Mouse (Mus musculus) testis, postnatal 10 days (tissue): ENCODE results near the gene Omp.
"Not testable (repeated sequence)": the region's sequence is repeated elsewhere in the genome, so short reads cannot be mapped to it uniquely, and the experiment has no call there.

Experiments
- DNase-seq: peaks from one replicate; pipeline ENCODE4 v3.0.0; 2021; ENCODE audit warnings: low spot score

Omp gene

DNA sequence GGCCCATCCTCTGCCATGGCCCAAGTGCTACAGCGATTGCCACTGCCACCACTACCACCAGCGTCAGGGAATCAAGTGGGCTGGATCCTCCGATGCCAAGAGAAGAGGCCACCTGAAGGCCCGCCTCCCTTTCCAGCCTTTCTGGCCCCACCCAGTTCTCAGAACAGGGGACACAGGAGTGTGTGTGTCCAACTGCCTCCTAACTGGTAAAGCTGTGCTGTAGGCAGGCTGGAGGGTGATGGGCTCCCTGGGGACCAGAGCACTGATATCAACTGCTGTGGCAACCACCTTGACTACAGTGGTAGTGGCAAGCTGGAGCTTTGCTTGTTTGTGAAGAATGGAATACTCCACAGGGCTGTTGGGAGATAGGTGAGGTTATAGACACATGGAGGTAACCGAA, at the start of gene Omp:
Omp (minus strand) TSS at position 101 of the 400 bp plus-strand sequence.
- DNase-seq: no peak

DNA sequence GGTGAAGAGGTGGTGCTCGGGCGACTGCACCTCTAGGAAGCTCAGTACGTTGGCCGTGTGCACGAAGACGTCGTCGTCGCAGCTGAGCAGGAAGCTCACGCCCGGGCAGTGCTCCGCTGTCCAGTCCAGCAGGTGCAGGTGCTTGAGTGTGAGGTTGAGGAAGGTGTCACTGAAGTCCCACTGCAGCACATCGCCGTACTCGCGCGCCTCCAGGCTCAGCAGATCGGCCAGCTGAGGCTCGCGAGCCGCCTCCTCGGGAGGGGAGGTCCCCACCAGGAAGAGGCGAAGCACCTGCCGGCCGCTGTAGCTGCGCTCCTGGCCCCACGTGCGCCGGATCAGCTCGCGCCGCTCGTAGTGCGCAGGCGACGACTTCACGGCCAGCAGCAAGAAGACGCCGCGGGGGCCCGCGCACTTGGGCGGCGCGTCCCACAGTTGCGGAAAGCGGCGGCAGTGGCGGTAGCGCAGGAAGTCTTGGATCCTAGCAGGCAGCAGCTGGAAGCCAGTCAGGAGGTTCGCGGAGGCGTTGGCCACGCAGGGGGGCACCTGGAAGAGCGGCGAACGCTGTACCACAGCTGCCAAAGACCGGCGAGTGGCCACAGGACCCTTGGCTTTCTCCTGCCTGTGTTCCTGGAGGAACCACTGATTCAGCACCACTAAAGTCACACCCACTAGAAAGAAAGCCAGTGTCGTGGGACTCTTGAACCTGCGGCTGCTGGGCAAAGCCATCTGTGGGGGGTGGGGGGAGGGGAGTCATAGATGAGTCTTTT, 48.9 kb upstream of the Omp start:
- DNase-seq: no peak

DNA sequence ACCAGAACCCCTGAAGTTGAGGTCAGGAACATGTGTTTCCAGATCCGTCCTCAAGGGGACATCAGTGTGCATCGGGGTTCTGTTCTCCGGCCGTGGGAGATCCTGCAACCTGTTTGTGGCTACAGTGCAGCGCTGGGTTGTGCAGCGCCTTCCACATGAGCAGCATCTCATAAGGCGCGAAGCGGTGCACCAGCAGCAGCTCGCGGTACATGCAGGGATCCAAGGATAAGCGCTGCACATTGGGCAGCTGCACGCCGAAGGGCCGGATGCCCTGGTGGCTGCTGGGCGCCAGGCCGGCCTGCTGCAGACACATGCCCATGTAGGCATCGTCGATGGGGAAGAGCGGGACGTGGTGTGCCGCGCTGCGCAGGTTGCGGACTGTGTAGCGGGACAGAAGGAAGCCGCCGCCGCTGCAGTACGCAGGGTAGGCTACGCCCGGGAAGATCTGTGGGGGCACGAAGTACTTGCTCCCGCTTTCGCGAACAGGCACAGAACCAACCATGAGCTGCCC, 48.3 kb upstream of the Omp start:
- no peak for DNase-seq

DNA sequence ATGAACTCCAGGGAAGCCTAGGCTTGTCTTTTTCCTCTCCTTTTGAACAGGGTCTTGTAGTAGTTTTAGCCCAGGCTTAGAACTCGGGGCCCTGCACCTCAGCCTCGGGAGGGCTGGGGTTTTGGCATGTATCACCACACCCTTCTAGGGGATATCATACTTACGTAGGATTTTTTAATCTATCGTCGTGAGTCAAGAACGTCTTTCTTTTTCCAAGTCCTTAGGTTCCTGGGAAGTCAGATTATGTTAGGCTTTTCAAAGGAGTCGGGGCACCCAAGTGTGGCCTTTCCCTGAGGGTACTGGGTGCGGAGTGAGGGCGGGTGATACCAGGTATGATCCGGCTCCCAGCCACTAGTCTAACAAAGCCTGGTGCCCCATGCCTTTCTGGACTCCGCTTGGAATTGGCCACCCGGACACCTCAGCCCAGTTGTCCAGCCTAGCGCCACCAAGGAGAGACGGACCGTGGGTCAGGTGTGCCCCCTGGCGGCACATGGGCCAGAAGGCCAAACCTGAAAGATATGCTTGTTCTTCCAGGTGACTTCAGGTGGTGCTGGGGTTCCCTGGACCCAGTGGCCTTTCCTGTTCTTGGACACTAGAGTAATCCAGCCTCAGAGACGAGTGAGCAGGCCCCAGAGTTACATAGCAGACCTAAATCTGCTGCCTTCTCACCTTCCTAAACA, 46.4 kb upstream of the Omp start:
- DNase-seq: peak; percentile 66

DNA sequence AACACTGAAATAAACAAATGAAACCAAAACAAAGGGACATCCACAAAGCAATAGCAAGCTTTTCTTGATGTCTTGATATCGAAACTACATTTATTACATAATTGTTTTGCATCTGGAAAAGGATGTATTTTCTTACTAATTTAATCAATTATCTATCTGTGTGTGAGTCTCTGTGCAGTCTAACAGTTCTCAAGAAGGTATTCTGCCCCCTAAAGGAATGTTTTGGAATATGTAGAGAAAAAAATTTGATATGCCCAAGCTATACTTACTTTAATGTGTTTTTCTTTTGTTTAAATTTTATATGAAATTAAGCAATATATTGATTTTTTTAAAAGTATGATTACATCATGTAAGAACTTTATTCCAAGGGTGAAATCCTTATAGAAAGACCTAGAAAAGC, 45.3 kb upstream of the Omp start:
- no peak for DNase-seq

DNA sequence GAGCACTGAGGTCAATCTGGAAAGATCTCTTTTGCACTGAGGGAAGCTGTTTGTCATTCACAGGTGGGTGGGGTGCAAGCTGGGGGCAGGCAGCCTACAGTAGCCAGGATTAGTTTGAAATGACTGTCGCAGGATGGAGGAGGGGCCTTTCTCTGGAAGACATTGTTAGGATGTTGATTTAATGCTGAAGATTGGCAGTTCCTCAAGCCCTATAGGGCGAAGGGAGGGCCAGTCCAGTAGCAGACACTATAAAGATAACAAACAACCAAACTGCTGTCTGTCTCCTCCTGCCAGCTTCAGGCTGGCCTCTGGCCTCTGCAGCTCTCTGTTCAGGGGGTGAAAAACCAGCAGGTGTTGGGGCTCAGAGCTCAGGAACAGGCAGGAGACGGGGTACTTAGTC, 44.4 kb upstream of the Omp start:
- no peak for DNase-seq

DNA sequence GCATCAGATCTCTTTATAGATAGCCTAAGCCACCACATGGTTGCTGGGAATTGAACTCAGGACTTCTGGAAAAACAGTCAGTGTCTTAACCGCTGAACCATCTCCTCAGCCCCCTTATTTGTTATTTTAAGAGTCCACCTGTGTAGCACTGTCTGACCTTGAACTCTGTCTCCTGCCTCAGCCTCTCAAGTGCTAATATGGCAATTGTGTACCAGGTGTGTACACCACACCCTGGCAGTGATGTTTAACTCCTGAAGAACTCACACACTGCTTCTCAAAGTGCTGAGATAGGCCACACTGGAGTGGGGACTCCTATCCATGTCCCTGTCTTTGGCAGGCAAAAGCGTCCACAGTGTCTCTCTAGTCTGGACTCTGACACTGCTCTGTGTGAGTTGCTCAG, 43.4 kb upstream of the Omp start:
- no peak for DNase-seq

DNA sequence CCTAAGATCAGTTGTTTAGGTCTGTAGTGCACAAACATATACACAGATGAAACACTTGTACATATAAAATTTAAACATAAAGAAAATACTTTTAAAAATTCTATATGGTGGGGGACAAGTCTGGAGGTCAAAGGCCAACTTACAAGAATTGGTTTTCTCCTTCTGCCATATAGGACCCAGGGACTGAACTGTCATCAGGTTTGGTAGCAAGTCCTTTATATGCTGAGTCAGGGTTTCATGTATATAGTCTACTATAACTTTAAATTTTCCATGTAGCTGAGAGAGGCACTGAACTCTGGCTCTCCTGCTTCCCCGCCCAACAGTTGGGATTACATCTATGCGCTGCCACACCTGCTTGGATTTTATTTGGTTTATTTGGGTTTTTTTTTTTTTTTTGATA, 42.9 kb upstream of the Omp start:
- DNase-seq: no peak

DNA sequence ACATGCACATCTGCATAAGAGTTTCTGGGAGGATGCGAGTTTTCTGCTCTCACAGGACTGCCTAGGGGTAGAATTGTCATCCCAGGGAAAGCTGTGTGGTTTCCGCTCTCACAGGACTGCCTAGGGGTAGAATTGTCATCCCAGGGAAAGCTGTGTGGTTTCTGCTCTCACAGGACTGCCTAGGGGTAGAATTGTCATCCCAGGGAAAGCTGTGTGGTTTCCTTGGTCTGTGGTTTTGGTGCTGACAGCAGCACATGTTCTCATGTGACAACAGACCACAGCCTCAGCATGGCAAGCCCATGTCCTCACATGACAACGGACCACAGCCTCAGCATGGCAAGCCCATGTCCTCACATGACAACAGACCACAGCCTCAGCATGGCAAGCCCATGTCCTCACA, 42.0 kb upstream of the Omp start:
- not testable (repeated sequence) for DNase-seq

DNA sequence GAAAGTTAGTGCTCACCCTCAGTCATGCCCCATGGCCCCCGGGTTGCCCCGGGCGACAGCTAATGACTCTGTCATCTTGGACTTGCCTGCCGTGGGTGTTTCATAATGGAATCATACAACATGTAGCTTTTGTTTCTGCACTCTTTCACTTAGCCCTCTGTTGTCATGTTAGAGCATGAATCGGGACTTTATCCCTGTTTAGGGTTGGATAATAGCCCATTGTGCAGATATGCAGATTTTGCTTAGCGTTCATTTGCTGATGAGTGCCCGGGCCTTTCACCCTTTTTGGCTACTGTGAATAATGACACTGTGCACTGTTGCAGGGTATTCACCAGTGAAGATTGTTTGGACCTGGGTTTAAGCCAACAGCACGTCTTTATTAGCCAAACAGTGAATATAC, 41.3 kb upstream of the Omp start:
- DNase-seq: no peak

DNA sequence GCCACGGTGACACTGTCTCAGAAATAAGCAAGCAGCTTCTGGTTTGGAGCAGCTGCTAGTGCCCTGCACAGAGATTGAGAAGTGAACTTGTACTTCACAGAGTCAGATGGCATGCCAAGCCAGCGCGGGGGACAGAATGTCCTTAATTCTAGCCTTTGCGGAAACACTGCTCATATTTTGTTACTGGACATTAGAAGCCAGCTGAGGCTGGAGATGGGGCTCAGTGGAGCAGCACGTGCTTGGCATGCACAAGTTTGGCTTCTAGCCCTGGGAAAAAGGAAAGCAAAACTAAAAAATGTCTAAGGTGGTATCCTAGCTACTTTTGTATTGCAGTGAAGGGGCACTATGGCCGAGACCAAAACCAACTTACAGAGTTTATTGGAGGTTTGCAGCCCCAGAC, 40.0 kb upstream of the Omp start:
- DNase-seq: no peak

DNA sequence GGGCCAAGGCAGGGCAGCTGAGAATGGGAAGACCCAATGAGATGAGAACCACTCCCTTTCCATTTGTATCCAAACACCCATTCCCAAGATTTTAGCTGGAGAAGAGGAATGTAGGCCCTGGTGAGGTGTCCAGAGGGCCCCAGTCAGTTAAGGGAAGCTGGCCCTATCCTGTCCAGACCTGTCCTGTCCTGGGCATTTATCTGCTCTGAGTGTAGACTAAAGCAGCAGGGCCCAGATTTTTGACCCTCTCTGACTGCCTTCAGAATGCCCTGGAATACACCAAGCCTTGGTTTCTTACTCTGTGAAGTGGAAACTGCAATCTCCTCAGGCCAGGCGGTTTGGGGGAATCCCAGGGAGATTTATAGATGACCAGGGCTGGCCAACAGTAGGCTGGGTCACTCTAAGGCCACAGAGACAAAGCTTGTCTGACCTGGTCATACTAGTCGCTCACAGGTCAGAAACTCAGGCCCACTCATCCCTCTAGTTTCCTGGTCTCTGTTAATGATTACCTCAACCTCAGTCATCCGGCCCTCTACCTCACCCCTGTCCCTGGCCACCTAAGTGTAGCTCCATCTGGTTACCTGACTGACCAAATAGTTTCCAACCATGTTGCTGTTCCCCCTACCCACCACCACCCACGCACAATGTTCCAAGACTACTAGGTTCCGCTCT, 33.4 kb upstream of the Omp start:
- no peak for DNase-seq

DNA sequence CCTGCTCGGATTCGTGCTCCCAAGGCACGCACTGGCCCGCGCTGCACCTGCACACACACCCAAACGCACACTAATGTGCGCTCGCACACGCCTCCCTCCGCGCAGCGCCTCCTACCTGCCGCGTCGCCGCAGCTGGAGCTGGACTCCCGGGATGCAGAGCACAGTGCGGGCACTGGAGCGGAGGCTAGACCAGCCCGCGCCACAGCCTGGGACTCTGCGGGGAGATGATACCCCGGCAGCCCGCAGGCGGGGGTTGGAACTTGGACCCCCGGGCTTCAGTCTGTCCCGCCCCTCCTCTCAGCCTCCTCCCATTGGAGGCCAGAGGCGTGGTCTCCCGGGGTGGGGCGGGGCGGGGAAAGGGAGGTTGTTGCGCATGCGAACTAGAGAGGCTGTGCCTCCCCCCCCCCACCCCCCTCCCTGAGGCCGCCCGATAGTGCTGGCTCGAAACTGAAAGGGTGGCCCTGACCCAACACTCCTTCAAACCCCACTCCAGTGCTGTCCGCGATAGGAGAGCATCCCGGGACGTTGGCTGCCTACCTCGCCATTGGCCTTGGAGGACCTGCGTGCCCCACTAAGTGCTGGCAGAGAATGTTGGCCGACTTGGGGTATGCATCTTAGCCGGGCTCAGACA, 32.7 kb upstream of the Omp start, which contains the start of gene Capn5:
Capn5 (minus strand) TSS at position 346 of the 631 bp plus-strand sequence.
- peak; percentile 73 for DNase-seq

DNA sequence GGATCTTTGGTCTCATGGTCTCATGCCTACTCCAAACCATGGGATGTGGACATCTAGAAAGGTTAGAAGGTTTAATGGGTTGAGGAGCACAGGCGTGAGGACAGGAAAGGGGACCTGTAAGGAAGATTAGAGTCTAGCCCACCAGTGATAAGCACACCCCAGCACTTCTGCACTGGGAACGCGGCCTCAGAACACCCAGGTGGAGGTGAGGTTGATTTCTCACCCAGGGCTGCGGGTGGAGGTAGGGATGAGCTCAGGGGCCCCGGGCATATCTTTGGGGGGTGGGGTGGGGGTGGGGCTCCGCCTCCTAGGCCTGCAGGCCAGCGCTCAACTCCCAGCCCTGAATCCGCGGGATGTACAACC, 32.2 kb upstream of the Omp start:
- DNase-seq: no peak

DNA sequence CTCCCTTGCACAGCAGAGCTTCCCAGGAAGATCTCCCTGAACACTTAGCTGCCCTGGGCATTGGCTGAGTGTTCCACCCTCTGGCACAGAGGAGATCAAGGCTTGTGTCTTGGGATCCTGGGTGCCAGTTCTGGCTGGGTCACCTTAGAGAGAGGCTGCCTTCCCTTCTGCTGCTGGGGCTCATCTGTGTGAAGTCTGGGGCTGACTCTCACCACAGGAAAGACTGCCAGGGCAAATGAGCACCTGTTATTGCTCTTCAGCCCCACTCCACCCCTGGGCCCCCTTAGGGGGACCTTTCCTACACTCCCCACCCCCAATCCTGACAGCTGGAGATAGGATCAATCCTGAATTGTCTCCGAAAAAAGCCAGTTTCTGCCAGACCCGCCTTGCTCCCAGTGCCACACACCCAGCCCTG, 31.8 kb upstream of the Omp start:
- DNase-seq: no peak

DNA sequence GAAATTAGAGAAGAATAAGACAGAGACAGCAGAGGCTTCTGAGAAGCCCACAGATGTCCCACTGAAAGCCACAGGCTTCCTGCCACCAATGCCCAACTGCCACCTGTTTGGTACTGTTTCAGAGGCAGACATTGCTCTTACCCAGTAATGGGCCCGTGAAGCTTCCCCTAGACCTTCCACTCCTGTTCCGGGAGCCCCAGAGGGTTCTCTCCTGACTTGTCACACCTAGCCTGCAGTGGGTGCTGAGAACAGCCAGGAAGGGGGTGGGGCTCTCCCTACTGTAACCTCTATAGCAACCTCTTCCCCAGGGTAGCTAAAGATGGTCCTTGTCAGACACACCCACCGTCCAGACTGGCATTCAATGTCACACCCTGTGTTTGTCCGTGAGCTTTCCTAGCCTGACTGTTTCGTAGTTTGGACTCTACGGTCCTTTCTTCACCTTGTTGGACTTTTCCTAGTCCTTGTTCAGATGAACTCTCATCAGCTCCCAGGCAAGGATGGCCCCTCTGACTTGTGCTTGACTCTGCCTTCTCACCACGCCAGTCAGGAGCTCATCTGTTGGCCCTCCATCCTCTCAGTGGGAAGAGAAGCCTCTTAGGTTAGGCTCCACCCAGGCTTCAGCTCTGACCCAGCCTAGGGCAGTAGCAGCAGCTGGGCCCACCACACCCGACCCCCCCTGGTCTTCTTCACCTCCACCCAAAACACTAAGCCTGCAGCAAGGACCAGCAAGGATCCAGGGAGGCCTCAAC, 31.2 kb upstream of the Omp start:
- peak; percentile 36 for DNase-seq

DNA sequence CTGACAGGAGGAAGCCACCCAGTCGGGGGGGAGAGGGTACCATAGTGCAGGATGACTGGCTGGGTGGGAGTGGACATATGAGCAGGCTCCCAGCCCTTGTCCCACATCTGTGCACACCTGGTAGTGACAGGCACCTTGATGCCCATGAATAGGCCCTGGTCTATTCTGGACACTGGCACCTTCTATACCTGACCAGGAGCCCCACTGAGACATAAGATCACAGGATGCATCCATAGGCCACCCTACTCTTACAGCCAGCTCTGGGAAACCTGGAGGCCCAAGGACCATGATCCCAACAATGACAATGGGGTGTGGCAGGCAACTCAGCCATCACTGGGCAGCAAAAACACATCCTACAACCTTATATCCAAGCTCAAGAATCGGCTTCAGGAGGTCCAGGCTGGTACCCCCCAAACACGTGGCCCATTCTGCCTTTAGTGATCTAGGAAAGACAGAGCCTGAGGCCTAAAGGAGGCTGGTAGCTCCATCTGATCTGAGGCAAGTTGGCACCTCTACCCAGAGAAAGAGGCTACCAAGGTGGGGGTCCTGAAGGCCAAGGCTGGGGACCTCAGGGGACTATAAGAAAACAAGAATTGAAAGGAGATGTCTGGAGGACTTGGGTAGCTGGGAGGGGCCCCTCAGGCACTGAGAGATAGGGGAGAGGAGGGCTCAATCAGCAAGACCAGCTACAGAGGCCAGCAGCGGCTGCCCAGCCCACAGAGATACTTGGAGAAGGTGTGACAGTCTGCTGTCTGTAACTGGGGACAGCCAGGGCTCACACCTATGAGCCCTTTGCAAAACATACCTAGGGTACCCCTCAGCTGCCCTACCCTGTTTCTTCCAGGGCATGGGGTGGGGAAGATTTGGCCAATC, 29.8 kb upstream of the Omp start:
- DNase-seq: peak; percentile 38

DNA sequence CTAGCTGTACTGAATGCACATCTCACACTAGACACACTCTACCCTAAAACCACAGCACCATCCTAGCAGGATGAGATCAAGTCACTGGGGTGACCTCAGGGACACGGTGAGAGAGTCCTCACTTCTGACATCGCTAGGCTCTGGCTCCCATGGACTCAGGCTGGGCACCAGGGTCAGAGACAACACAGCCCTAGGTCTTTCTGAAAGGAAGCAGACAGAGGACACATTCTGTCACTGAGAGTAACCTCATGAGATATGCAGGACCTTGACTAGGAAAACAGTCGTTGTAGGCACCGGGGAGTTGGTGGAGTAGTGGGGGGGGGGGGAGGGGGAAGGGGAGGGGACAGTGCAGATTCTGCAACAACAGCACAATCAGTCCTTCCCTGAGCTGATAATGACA, 28.1 kb upstream of the Omp start:
- no peak for DNase-seq

DNA sequence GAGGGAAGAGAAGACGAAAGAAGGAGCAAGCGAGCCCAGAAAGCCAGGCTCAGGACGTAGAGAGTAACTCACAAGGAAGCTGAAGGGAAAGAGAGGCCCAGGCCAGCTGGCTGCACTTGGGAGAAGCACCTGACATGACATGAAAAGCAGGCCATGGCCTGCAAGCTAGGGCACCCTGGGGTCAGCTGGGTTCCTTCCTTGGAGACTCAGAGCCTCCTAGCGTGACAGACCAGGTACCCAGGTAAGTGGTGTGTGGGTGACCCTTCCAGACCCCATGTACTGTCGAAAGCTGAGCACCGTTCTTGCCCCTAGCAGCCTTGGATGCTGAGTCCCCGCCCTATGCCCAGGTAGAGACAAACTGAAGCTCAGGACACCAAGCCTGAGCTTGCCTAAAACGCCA, 27.4 kb upstream of the Omp start:
- DNase-seq: peak; percentile 28

DNA sequence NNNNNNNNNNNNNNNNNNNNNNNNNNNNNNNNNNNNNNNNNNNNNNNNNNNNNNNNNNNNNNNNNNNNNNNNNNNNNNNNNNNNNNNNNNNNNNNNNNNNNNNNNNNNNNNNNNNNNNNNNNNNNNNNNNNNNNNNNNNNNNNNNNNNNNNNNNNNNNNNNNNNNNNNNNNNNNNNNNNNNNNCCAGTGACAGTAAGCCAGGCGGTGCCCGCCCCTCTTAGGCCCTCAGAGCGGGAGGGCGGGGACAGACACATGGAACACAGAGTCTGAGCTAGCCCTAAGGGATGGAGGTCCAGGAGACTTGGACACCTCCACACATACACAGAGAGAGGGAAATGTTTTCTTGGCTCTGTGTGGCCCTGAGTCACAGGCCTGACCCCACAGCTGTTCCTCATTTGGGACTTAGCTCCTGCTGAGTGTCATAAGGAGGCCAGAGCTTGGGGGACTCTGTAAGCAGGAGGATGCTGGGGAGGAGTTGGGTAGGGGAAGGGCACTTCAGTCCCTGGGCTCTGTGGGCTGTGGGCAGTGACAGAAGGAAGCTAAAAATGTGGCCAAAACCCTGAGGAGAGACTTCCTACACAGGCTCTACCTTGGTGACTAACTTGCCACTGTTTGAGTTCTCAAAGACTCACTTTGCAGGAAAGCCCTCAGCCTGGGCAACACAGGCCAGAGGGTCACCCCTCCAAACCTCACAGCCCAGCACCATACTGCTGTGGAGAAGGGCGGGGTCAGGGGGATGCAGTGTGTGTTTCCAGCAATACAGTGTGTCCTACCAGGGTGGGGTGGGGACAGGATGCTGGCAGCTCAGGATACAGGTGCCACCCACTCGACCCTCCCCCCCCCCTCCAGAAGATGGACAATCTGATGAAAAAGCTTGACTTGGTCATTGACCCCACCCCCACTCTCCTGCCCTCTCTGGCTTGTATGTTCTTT, 26.1 kb upstream of the Omp start:
- peak; percentile 37 for DNase-seq
